Mouse (Mus musculus) midbrain, postnatal 0 days (tissue): ENCODE measurements around the gene Kcp. TPM values are rescaled to one million over a fixed set of nuclear protein-coding genes. Genes with fewer than 3 reads are reported as not detected.

Experiments
- ATAC-seq: fragments of 200-750 bp; cut with Nextera tagmentation; 2 replicates; pipeline ENCODE4 v1.8.0; 2017; ENCODE audit warnings: moderate number of reproducible peaks, mild to moderate bottlenecking, moderate TSS enrichment, moderate library complexity; ENCODE audit not compliant: low FRiP score
- DNase-seq: peaks from one replicate; pipeline ENCODE4 v3.0.0-alpha.2; 2015; ENCODE audit warnings: low spot score
- H3K27ac ChIP-seq: fragments of 300-500 bp; sonication (generic); 2 replicates; pipeline ENCODE4 v1.5.1; 2014; ENCODE audit warnings: low read depth, mild to moderate bottlenecking, low read length, mixed read lengths
- H3K27me3 ChIP-seq: fragments of 300-500 bp; sonication (generic); 2 replicates; pipeline ENCODE4 v1.6.1; 2014; ENCODE audit warnings: low read length, control low read depth, mixed read lengths; ENCODE audit not compliant: insufficient read depth
- H3K36me3 ChIP-seq: fragments of 300-500 bp; sonication (generic); 2 replicates; pipeline ENCODE4 v1.6.1; 2014; ENCODE audit warnings: low read length, control low read depth, mixed read lengths; ENCODE audit not compliant: insufficient read depth
- H3K4me1 ChIP-seq: fragments of 300-500 bp; sonication (generic); 2 replicates; pipeline ENCODE4 v1.6.1; 2014; ENCODE audit warnings: mild to moderate bottlenecking, control low read depth, antibody characterized with exemption, low read length, mixed read lengths; ENCODE audit not compliant: insufficient read depth
- H3K4me2 ChIP-seq: fragments of 300-500 bp; sonication (generic); 2 replicates; pipeline ENCODE4 v1.6.1; 2014; ENCODE audit warnings: low read depth, mild to moderate bottlenecking, low read length, mixed read lengths; ENCODE audit not compliant: poor library complexity, severe bottlenecking
- H3K4me3 ChIP-seq: fragments of 300-500 bp; sonication (generic); 2 replicates; pipeline ENCODE4 v1.5.1; 2014; ENCODE audit warnings: low read depth, mild to moderate bottlenecking, low read length, moderate library complexity
- H3K9ac ChIP-seq: fragments of 300-500 bp; sonication (generic); replicated peaks from 2 replicates; pipeline ENCODE4 v1.6.1; 2014; ENCODE audit warnings: mild to moderate bottlenecking, low read length, moderate library complexity, mixed read lengths; ENCODE audit not compliant: poor library complexity, severe bottlenecking
- H3K9me3 ChIP-seq: fragments of 300-500 bp; sonication (generic); 2 replicates; pipeline ENCODE4 v1.6.1; 2016; ENCODE audit warnings: low read length, control low read depth
- CTCF ChIP-seq: IDR thresholded peaks from 2 replicates; pipeline ENCODE4 v1.5.1; 2016; ENCODE audit warnings: antibody characterized with exemption, mild to moderate bottlenecking
- WGBS: fragments of 180-500 bp; shearing (Covaris S2); extraction: QIAGEN DNeasy Blood & Tissue Kit; methylation state at CpG from one replicate; pipeline ENCODE4 v1.1.7; 2014; 5-methylcytosine and 5-hydroxymethylcytosine counted together
- polyA plus RNA-seq: library from polyadenylated mRNA; unstranded; fragments of >200 nt; fragmentation: Nextera tagmentation; extraction: Ambion mirVana; gene quantifications from 2 replicates; pipeline ENCODE4 v1.2.1, GENCODE M21; 2015
- total RNA-seq: library from RNA; depleted of rRNA; stranded (reverse); fragments of >200 nt; gene quantifications from 2 replicates; pipeline ENCODE4 v1.2.3, GENCODE M21; 2014

The Kcp gene
- total and polyA plus RNA-seq, 2 experiments from 2014 or later, result 8.9 to 16.3 TPM

DNA sequence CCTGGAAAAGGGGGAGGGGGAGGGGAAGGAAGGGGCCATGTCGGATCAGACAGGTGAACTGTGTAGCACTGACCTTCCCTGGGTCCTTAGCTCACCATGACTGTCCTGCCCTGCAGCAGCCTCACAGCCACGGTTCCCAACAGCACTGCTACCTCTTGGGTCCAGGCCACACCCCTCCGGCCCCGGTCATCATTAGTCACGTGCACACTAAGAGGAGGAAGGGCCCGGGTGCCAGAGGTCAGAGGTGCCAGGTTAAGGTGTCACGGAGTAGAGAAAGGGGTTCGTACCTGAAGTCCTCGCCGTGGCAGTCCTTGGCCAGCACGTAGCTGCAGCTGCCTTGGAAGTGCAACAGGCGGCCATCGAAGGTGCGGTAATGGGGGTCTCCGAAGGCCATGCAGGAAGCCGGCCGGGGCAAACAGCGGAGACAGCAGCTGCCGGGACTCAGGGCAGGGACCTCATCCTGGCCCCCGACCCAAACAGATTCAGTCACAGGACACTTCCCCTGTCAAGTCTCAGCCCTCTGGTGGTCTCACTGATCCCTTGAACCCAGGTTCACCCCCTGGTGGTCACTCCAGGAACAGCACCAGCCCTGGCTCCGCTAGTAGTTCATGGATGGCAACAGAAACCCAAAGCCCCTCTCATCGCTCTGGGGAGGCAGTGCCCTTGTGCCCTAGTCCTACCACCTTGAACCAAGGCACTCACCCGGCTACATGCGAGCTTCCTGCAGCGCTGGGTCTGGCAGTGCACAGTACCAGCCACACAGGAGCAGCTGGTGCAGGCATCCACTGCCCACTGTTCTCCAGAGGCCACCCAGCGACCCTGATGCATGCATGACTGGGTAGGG is 22.8 kb downstream of the Kcp start:
- ATAC-seq, result peak; percentile 36
- H3K27ac ChIP-seq, result no peak overlapping the region
- H3K4me3 ChIP-seq, result peak overlapping the region; percentile 18; the same call in 1 of the 2 replicates
- H3K9ac ChIP-seq, result no peak overlapping the region
- no peaks in the 10 kb centered on the region for H3K36me3 ChIP-seq
- DNase-seq, result peak; percentile 75
- WGBS, result 8% methylated on average over 25 of the region's 26 CpGs
- TF ChIP-seq CTCF, result peak; percentile 91
- peaks cover 17% of the 10 kb centered on the region; the same call in 1 of the 2 replicates for H3K27me3 ChIP-seq
- no peaks in the 10 kb centered on the region for H3K4me1 ChIP-seq
- no peaks in the 10 kb centered on the region for H3K9me3 ChIP-seq
- peak overlapping the region; percentile 41 for H3K4me2 ChIP-seq

DNA sequence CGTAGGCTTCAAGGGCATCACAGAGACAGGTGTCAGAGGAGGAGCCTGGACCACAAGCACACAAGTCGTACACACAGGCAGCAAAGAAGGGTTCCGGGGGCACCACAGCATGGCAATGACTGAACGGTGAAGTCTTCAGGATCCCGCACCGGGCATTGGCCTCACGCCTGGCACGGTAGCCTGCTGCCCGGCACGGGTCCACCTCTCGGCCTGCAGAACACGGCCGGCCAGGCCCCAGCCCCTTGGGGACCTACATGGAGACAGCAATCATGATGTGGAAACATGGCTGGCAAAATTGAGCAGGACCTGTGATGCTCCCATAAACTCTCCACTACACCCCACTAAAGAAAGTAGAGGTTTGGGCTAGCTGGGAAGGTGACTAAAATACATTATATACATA is 25.1 kb downstream of the Kcp start:
- no peak overlapping the region for H3K9ac ChIP-seq
- DNase-seq, result no peak
- H3K27ac ChIP-seq, result no peak overlapping the region
- 93% methylated on average over 13 of the region's 13 CpGs for WGBS
- no peak for ATAC-seq
- no peaks in the 10 kb centered on the region for H3K9me3 ChIP-seq
- no peak overlapping the region for H3K4me3 ChIP-seq
- TF ChIP-seq CTCF, result no peak
- no peak overlapping the region for H3K4me2 ChIP-seq
- peaks cover 17% of the 10 kb centered on the region; the same call in 1 of the 2 replicates for H3K27me3 ChIP-seq
- H3K36me3 ChIP-seq, result no peaks in the 10 kb centered on the region
- H3K4me1 ChIP-seq, result no peaks in the 10 kb centered on the region

- peak overlapping the region; percentile 55; the same call in 1 of the 2 replicates for H3K4me2 ChIP-seq
- H3K4me1 ChIP-seq, result peaks cover 4% of the 10 kb centered on the region; the same call in 1 of the 2 replicates
- H3K9me3 ChIP-seq, result no peaks in the 10 kb centered on the region
- no peak overlapping the region for H3K9ac ChIP-seq
- no peak overlapping the region for H3K27ac ChIP-seq
- DNase-seq (no peak), ATAC-seq (no peak)
- H3K4me3 ChIP-seq, result no peak overlapping the region
- peaks cover 15% of the 10 kb centered on the region for H3K36me3 ChIP-seq
- 68% methylated on average over 2 of the region's 2 CpGs for WGBS
- no peaks in the 10 kb centered on the region for H3K27me3 ChIP-seq
- no peak for TF ChIP-seq CTCF
Measured at GRCm38 (mm10) chr6:29474736-29475135, 33.0 kb downstream of the Kcp start.

GRCm38 (mm10) chr6:29473941-29474691 is 33.6 kb downstream of the Kcp start:
- 6% methylated on average over 33 of the region's 33 CpGs for WGBS
- TF ChIP-seq CTCF, result no peak
- no peak overlapping the region for H3K27ac ChIP-seq

GRCm38 (mm10) chr6:29471137-29471536 is 36.6 kb downstream of the Kcp start, which contains the start of gene Atp6v1fnb:
TSS of gene Atp6v1fnb (plus strand) at chr6:29471437.
- TF ChIP-seq CTCF, result no peak
- no peak within 1 kb of the TSS for H3K27ac ChIP-seq
- peaks cover 15% of the 10 kb centered on the region for H3K36me3 ChIP-seq
- no peak within 1 kb of the TSS for H3K4me2 ChIP-seq
- H3K9me3 ChIP-seq, result no peaks in the 10 kb centered on the region
- DNase-seq, result no peak
- ATAC-seq, result no peak
- 96% methylated on average over 4 of the region's 4 CpGs for WGBS
- peaks cover 13% of the 10 kb centered on the region; the same call in 1 of the 2 replicates for H3K4me1 ChIP-seq
- no peak within 1 kb of the TSS for H3K4me3 ChIP-seq
- H3K9ac ChIP-seq, result no peak within 1 kb of the TSS
- no peaks in the 10 kb centered on the region for H3K27me3 ChIP-seq

More at GRCm38 (mm10) chr6:29473941-29474691, 33.6 kb downstream of the Kcp start:
- peak; percentile 68 for ATAC-seq
- peaks cover 15% of the 10 kb centered on the region for H3K36me3 ChIP-seq
- peaks cover 5% of the 10 kb centered on the region; the same call in 1 of the 2 replicates for H3K4me1 ChIP-seq
- H3K27me3 ChIP-seq, result no peaks in the 10 kb centered on the region
- H3K4me2 ChIP-seq, result peak overlapping the region; percentile 55
- DNase-seq, result peak; percentile 69
- H3K9me3 ChIP-seq, result no peaks in the 10 kb centered on the region
- peak overlapping the region; percentile 37 for H3K4me3 ChIP-seq
- peak overlapping the region; percentile 42 for H3K9ac ChIP-seq
